Mouse (Mus musculus): ENCODE results near the gene Rhpn2.

Gene Rhpn2

DNA sequence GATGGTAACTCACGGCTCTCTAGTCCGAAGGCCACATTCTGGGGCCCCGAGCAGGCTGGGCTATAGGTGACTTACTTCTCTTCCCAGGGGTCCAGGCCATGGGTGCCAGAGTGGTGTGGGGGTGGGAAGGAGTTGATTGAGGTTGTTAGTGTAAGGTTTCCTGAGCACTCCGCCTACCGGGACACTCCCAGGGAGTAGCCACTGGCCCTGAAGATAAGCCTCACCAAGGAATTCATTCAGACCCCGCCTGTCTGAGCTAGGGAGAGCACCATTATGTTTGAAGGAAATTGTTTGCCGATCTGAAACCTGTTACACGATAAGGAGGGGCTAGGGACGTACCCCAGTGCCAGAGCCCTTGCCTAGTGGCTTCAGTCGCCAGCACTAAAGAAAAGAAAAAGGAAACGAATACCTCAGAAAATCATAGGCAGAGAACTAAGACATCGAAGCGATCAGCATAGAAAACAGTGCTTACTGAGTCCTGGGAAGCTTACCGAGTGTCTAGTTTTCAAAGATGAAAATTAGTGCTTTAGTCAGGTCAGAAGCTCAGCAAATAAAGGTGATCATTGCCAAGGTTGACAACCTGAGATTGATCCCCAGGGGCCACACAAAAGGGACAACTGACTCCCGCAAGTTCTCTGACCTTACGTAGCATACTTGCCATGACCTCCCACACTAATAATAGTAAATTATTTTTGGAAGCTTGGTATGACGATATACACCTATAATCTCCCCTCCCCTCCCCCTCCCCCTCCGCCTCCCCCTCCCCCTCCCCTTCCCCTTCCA lies 14.1 kb downstream of the Rhpn2 start:
- DNase-seq (ENCODE audit: low read depth, low spot score) = no peak

DNA sequence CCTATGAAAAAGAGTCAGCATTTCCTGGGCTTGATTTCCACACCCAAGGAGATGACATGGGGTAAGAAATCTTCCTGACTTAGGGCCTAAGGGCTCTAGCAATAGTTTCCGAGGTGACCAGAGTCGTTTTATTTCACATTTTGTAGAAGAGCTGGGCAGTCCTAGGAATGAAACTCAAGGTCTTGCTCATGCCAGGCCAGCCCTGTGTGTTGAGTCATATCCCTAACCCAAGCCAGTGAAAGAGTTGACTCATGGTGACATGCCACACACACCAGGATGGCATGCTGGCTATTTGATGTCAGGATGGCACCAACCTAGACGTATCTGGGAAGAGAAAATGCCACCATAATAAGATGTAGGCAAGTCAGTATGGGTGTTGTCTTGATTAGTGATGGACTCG lies 15.1 kb downstream of the Rhpn2 start:
- DNase-seq (ENCODE audit: low read depth, low spot score) = no peak

DNA sequence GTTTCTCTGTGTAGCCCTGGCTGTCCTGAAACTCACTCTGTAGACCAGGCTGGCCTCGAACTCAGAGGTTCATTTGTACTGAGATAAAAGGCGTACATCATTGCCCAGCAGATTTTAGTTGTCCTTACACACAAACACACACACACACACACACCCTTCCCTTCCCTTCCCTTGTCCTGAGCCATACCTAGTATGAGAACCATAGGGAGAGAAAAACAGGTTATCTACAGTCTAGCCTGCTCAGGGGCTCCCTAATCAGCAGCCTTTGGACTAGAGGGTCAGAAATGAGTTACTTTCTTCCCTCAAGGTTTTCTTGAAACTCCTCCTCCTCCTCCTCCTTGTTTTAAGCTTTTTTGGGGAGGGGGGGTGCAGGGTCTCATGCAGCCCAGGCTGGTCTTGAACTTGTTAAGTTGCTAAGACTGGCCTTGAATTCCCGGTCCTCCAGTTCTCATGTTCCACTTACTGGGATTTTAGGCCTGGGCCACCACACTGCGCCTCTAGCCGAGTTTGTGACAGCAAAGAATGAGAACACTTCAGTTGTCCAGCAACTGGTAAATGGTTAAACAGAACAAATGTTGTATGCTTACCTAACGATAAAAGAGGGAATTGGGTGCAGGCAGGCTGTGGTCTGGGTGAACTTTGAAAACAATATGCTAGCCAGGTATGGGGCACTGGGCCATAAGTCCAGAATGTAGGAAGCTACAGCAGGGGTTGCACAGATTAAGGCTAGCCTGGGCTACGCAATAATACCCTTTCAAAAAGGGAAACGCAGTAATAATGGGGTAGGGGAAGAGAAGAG lies 16.1 kb downstream of the Rhpn2 start:
- DNase-seq (ENCODE audit: low read depth, low spot score) = no peak

DNA sequence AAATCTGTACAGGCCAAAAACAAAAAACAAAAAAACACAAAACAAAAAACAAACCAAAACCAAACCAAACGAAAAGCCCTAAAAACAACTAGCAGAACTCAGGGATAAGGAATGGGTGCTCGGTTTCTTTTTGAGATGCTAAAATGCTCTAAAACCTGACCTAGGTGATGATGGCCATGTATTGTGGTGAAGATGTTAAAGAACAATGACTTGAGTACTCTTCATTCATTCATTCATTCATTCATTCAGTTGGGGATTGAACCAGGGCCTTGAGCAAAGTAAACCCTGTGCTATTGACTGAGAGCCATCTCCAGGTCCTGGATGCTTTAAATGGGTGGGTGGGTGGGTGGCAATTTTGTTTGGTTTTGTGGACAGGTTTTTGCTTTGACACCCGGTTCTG lies 17.2 kb downstream of the Rhpn2 start:
- DNase-seq (ENCODE audit: low read depth, low spot score) = peak; percentile 85

DNA sequence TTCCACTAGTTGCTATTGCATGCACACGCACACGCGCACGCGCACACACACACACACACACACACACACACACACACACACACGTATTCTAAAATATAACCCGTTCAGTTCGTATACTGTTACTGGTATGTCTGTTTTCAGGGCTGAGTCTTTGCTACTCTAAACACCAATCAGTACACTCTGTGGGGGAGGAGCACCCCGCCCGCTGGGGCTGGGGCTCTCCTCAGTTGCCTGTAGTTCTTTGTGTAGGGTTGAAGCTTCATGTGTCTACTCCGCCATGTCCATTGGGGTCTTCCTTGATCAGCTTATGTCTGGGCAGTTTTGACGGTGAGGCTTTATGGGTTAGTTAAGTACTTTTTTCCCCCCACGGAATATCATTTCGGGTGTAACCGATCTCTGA lies 19.3 kb downstream of the Rhpn2 start:
- DNase-seq (ENCODE audit: low read depth, low spot score) = no peak

GRCm38 (mm10) chr7:35355303-35355872 lies 21.4 kb downstream of the Rhpn2 start:
- no peak for DNase-seq (ENCODE audit: low read depth, low spot score)

- no peak for DNase-seq (ENCODE audit: low read depth, low spot score)
Measured at GRCm38 (mm10) chr7:35357621-35358020, 23.7 kb downstream of the Rhpn2 start.

- DNase-seq (ENCODE audit: low read depth, low spot score) = no peak
Measured at GRCm38 (mm10) chr7:35362253-35362652, 28.3 kb downstream of the Rhpn2 start.

- no peak for DNase-seq (ENCODE audit: low read depth, low spot score)
Measured at GRCm38 (mm10) chr7:35362868-35363267, 28.9 kb downstream of the Rhpn2 start.

DNA sequence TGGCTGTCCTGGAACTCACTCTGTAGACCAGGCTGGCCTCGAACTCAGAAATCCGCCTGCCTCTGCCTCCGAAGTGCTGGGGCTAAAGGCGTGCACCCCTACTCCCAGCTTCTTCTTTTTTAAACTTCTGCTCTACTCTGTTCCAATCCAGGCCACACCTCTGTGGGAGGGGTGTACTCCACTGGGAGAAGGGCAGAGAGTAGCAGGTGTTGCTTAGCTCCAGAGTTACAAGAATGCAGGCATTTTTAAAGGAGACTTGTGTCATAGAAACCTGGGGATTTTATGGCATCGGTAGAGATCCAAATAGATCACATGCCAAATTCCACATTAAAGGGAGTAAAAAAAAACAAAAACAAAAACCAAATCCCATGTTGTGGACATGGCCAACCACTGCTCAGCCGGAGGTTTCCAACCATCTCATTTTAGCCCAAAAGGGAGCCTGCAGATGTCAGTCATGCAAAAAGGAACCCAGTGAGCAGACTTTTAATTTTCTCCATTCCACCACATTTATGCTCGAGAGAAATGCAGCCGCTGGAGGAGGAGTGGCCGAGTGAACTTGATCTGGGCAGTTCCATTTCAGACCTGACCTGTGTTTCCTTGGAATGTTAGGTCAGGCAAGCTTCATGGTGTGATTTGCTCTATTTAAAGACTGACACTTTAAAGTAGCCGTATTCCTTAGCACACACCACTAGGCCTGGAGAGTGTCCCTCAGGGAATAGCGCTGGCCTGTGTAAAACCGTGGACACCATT lies 31.4 kb downstream of the Rhpn2 start:
- DNase-seq (ENCODE audit: low read depth, low spot score) = no peak

DNA sequence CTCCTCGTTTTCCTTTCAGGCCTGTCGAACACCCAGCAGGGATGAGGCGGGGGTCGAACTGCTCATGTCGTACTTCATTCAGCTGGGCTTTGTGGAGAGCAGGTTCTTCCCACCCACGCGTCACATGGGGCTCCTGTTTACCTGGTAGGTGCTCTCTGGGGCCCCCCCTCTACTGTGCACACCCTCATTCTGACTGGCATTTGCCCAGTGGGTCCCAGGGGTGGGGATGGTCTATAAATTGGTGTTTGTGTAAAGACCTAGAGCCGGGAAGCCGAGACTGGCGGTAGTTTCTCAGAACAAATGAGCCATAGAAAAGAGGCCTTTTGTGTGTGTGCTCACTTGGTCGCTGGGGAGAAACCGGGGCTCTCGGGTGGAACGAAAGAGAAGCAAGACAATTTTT lies 37.1 kb downstream of the Rhpn2 start:
- DNase-seq (ENCODE audit: low read depth, low spot score) = no peak

DNA sequence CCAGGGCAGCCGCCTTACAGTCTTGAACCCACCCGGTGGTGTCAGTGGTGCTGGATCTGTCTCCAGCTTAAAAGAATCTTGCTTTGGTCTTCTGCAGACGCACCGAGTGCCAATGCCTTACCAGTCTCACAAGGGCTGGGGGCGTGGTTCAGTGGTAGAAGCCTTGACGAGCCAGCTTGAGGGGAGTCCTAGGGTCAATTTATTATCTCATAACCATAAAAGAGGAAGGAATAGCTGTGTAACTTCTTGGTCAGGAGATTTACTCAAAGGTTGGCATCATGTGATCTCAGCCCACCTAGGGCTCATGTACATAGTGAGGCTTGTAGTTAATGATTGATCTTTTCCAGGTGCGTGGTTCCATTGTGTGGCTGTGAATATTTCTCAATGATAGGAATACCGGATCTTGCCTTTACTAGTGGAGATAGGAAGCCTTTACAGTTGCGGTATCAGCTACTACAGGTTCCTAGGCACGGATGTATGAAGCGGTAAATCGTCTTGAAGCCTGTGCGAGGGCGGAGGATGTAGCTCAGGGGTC lies 38.6 kb downstream of the Rhpn2 start:
- no peak for DNase-seq (ENCODE audit: low read depth, low spot score)

DNA sequence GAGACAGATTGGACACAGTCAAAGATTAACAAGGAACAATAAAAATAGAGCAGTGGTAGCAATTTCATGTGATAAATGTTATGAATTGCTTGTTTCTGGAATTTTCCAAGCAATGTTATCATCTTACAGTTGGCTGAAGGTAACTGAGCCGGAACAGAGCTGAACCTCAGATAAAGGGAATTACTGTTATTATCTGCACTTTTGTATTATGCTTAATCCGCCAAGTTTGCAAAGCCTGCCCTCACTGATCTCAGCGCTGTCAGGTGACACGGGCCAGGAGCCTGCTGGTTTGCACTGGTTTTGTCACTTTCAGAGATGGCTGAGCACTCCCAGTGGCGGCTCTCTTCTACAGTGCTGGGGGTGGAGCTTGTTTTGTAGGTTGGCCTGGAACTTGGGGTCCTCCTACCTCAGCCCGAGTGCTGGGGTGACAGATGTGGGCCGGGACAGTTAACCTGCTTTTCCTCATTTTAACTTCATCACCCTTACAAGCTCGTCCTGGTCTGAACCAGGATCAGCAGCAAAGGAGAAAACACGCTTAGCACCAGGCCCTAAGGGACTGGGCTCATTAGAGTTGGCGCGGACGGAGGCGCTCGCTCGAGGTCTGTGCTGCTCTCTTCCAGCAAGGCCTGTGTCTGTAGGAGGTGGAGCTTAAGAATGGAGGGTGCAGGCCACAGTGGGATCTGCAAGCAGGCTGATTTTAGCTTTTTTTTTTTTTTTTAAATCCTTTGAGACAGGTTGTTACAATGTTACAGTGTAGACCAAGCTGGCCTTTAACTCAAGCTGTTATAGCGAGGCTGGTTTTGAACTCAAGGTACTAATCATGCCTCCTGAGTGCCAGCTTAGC lies 39.4 kb downstream of the Rhpn2 start:
- DNase-seq (ENCODE audit: low read depth, low spot score) = peak; percentile 54

GRCm38 (mm10) chr7:35374265-35374664 lies 40.3 kb downstream of the Rhpn2 start:
- no peak for DNase-seq (ENCODE audit: low read depth, low spot score)

GRCm38 (mm10) chr7:35376623-35377022 lies 42.7 kb downstream of the Rhpn2 start:
- no peak for DNase-seq (ENCODE audit: low read depth, low spot score)

- no peak for DNase-seq (ENCODE audit: low read depth, low spot score)
Measured at GRCm38 (mm10) chr7:35379492-35380119, 45.6 kb downstream of the Rhpn2 start.

- DNase-seq (ENCODE audit: low read depth, low spot score) = no peak
Measured at GRCm38 (mm10) chr7:35380351-35380750, 46.4 kb downstream of the Rhpn2 start.

DNA sequence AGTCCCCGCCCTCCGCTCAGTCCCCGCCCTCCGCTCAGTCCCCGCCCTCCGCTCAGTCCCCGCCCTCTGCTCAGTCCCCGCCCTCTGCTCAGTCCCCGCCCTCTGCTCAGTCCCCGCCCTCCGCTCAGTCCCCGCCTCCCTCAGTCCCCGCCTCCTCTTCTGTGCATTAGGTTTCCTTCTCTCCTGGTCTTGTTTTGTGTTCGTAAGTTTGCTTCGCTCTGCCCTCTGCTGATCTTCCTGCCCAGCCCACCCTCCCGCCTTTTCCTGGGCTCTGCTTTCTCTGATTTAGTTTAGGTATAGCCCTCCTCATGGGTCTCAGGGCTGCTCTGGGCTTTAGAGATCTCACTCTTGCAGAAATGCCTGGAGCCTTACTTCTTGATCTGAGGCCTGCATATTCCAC lies 47.9 kb downstream of the Rhpn2 start:
- DNase-seq (ENCODE audit: low read depth, low spot score) = peak; percentile 79

- peak; percentile 84 for DNase-seq (ENCODE audit: low read depth, low spot score)
Measured at GRCm38 (mm10) chr7:35382706-35383353, 48.9 kb downstream of the Rhpn2 start.

GRCm38 (mm10) chr7:35386525-35386952 lies 52.6 kb downstream of the Rhpn2 start:
- DNase-seq (ENCODE audit: low read depth, low spot score) = peak; percentile 54
